Mouse (Mus musculus): Measurements from ENCODE around the gene Neu1.
A peak's percentile ranks its signal among the peaks of the same experiment; 100 is the strongest.
"Not testable (repeated sequence)": the region's sequence is repeated elsewhere in the genome, so short reads cannot be mapped to it uniquely, and the experiment has no call there.

Neu1 gene

DNA sequence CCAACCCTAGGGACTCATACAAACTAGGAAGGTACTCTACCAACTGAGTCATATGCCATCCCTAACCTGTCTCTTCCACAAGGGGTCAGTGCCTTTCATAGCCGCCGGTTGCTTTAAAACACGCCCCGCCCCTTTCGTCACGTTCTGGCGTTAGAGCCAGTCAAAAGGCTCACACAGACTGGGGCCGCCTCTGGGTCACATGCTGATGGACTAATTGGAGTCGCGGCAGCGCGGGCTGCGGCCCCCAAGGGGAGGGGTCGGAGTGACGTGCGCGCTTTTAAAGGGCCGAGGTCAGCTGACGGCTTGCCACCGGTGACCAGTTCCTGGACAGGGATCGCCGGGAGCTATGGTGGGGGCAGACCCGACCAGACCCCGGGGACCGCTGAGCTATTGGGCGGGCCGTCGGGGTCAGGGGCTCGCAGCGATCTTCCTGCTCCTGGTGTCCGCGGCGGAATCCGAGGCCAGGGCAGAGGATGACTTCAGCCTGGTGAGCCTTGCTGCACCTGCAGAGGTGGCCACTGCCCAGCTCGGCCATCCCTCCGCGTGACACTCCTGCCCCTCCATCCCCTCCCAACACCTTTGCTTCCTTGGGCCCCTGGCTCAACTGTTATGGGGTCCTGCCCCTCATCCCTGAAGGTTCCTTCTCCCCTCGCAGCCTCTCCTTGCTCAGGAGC, at the start of gene Neu1:
TSS of gene Neu1 (plus strand) at position 193 of the 674 bp plus-strand sequence.
- DNase-seq (ENCODE audit: low read depth, low spot score) = peak; percentile 99

GRCm38 (mm10) chr17:34881683-34882310, 49.3 kb upstream of the Neu1 start, which contains the start of gene Gm20547:
TSS of gene Gm20547 (minus strand) at chr17:34882042.
- DNase-seq (ENCODE audit: low read depth, low spot score) = peak; percentile 31

DNA sequence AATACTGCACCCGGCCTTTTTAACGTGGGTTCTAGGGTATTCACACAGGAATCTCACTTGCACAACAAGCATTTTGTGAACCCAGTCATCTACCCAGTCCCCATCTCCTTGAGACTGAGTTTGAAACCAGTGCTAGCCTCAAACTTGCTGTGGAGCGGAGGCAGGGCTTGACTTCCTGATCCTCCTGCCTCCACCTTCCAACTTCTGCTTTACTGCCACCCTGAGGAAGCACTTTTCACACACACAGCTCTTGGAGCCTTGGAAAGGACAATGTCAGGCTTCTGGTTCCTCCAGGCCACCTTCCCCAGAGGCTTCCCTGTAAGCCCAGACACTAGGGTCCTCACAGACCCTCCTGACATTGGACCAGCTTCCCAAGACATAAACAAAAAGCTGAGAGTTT, 47.7 kb upstream of the Neu1 start:
- no peak for DNase-seq (ENCODE audit: low read depth, low spot score)

- DNase-seq (ENCODE audit: low read depth, low spot score) = no peak
These were observed 46.3 kb upstream of the Neu1 start for GRCm38 (mm10) chr17:34884704-34885103.

- DNase-seq (ENCODE audit: low read depth, low spot score) = no peak
These were observed 45.4 kb upstream of the Neu1 start for GRCm38 (mm10) chr17:34885615-34886014.

GRCm38 (mm10) chr17:34887942-34888341, 43.1 kb upstream of the Neu1 start:
- no peak for DNase-seq (ENCODE audit: low read depth, low spot score)

GRCm38 (mm10) chr17:34890074-34890743, 40.8 kb upstream of the Neu1 start:
- DNase-seq (ENCODE audit: low read depth, low spot score) = peak; percentile 45

DNA sequence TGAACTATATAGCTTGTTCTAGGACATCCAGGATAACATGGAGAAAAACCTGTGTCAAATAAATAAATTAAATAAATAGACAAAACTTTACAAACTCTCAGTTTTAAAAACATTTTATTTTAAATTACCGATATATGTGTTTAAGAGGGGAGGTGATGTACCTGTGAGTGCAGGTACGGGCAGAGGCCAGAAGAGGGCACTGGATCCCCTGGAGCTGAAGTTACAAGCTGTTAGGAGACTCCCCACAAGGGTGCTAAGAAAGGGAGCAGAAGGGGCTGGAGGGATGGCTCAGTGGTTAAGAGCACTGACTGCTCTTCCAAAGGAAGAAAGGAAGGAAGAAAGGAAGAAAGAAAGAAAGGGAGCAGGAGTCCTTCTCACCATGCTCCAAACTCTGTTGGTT, 39.7 kb upstream of the Neu1 start:
- DNase-seq (ENCODE audit: low read depth, low spot score) = peak; percentile 83

- DNase-seq (ENCODE audit: low read depth, low spot score) = peak; percentile 33
These were observed 37.8 kb upstream of the Neu1 start for GRCm38 (mm10) chr17:34893072-34893824.

DNA sequence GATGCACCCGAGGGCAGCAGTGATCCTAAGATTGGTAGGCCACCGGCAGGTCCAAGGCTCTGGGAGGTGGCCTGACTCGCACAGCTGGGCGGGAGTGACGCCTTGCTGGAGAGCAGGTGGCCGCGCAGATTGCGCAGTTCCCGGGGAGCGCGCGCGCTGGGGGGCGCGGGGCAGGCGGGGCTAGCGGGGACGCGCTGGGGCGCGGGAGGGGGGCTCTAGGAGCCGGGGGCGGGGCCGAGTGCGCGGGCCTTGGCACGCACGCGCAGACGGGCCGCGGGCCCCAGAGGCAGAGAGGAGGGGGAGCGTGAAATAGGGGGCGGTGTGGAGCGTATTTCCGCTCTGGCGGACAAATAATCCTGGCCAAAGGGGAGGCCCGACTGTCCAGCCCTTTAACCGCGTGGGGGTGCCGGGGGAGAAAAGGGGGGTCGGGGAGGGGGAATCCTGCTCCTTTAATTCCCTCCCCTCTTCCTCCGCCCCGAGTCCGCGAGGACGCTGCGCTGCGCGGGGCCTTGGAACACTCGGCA, 36.9 kb upstream of the Neu1 start:
- peak; percentile 95 for DNase-seq (ENCODE audit: low read depth, low spot score)

DNA sequence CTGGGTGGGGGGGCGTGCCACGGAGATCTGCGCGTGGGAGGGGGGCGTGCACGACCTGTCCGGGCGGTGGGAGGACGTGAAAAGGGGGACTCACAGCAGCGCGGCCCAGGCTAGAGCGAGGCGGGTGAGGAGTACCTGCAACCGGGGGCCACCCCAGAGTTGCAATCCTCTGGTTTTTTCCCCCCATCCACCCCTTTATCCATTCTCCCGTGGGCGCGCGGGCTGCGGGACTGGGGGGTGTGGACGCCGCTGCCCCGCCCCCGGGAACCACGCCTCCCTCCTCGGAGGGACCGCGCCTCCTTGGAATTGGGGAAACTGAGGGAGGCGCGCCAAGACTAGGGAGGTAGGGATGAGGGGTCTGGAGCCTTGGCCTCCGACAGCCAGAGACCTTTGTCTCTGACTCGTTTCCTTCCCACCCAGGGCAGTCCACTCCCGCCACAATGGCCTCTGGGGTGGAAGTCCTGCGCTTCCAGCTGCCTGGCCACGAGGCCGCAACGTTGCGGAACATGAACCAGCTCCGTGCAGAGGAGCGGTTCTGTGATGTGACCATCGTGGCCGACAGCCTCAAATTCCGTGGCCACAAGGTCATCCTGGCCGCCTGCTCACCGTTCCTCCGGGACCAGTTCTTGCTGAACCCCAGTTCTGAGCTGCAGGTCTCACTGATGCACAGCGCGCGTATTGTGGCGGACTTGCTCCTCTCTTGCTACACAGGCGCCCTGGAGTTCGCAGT, 36.1 kb upstream of the Neu1 start:
- peak; percentile 55 for DNase-seq (ENCODE audit: low read depth, low spot score)

DNA sequence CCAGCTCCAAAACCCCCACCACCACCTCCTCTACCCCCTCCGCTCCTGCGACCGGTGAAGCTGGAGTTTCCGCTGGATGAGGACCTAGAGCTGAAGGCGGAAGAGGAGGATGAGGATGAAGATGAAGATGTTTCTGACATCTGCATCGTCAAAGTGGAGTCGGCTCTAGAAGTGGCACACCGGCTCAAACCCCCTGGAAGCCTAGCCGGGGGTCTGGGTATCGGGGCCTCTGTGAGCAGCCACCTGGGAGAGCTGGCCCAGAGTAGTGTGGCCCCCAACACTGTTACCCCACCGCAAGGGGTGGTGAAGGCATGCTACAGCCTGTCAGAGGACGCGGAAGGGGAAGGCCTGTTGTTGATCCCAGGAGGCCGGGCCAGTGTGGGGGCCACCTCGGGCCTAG, 35.3 kb upstream of the Neu1 start:
- DNase-seq (ENCODE audit: low read depth, low spot score) = no peak

- peak; percentile 88 for DNase-seq (ENCODE audit: low read depth, low spot score)
These were observed 34.7 kb upstream of the Neu1 start for GRCm38 (mm10) chr17:34896366-34896765.

DNA sequence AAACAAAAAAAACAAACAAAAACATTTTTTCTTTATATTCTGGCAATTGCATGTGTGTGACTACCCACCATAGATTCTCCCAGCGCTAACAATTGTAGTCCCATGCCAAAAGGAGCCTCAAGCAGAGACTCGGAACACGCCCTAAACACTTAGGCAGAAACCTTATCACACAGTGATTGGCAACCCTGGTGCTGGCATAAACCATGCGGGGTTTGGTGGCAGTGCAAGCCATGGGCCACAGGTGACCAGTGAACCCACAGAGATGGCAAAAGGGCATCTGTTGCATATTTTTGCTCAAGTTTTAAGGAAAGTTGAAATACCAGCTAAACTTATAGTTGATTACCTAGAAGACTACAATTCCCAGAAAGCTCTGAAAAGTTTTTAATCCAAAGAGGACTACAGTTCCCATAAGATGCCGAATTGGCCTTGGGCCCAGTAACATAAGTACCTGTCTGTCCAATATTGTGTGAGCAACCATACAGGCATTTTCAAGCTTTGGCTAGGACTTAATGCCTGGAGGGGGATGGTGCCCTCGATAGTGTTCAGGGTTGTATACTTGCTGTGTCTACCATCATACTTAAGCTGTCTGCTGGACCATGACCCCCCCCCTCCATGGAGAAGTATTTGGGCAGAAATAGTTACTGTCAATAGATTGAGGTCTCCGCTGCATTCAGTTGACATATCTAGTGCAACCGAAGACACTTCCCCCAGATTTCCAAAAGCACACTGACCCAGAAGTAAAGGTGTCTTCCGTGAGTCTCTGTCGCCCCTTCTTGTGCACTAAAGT, 33.5 kb upstream of the Neu1 start:
- DNase-seq (ENCODE audit: low read depth, low spot score) = no peak

GRCm38 (mm10) chr17:34898160-34898586, 32.9 kb upstream of the Neu1 start, which contains the start of the genes C2 and Ehmt2:
TSS of gene C2 (minus strand) at chr17:34898265.
TSS of gene Ehmt2 (plus strand) at chr17:34898469.
- peak; percentile 76 for DNase-seq (ENCODE audit: low read depth, low spot score)

DNA sequence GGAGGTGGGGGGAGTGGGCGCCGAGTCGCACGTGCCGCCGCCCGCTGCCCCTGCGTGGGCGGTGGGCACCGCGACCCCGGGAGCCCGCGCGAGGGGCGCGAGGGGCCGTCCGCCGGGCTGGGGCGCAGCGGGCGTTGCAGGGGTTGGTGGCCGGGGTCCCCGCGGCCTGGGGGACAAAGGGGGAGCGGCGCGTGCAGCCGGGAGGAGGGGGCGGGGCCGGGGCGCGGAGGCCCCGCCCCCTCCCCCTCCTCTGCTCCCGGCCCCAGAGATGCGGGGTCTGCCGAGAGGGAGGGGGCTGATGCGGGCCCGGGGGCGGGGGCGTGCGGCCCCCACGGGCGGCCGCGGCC, 32.4 kb upstream of the Neu1 start:
- peak; percentile 33 for DNase-seq (ENCODE audit: low read depth, low spot score)

DNA sequence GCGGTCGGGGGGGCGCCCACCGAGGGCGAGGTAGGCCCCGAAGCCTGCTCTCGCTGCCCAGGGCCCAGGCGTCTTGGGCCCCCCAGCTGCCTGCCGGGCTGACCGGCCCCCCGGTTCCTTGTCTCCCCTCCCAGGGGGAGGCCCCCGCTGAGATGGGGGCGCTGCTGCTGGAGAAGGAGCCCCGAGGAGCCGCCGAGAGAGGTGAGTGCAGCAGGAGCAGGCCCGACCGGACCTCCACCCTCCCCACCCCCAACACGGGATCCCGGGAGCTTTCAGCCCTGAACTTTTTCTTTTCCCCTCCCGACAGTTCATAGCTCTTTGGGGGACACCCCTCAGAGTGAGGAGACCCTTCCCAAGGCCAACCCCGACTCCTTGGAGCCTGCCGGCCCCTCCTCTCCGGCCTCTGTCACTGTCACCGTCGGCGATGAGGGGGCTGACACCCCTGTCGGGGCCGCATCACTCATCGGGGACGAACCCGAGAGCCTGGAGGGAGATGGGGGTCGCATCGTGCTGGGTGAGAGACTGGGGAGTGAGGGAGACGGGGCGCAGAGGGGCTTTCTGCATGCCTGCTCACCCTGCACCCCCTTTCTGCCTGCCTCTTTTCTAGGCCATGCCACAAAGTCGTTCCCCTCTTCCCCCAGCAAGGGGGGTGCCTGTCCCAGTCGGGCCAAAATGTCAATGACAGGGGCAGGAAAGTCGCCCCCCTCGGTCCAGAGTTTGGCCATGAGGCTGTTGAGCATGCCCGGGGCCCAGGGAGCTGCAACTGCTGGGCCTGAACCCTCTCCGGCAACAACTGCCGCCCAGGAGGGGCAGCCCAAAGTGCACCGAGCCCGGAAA, 31.8 kb upstream of the Neu1 start:
- DNase-seq (ENCODE audit: low read depth, low spot score) = peak; percentile 45

GRCm38 (mm10) chr17:34899890-34900243, 31.2 kb upstream of the Neu1 start:
- DNase-seq (ENCODE audit: low read depth, low spot score) = peak; percentile 31

DNA sequence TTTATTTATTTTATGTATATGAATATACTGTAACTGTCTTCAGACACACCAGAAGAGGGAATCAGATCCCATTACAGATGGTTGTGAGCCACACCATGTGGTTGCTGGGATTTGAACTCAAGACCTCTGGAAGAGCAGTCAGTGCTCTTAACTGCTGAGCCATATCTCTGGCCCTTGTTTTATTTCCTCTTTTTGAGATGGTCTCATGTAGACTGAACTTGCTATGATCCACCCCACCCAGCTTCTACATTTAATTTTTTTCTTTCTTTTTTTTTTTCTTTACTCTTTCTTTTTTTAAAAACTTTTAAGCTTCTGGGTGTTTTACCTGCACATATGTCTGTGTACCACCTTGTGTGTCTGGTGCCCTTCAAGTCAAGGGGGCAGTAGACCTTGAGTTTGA, 30.2 kb upstream of the Neu1 start:
- not testable (repeated sequence) for DNase-seq (ENCODE audit: low read depth, low spot score)
